Mouse (Mus musculus): ENCODE data around the gene Specc1l.
A peak's percentile ranks its signal among the peaks of the same experiment; 100 is the strongest.

The Specc1l gene

DNA sequence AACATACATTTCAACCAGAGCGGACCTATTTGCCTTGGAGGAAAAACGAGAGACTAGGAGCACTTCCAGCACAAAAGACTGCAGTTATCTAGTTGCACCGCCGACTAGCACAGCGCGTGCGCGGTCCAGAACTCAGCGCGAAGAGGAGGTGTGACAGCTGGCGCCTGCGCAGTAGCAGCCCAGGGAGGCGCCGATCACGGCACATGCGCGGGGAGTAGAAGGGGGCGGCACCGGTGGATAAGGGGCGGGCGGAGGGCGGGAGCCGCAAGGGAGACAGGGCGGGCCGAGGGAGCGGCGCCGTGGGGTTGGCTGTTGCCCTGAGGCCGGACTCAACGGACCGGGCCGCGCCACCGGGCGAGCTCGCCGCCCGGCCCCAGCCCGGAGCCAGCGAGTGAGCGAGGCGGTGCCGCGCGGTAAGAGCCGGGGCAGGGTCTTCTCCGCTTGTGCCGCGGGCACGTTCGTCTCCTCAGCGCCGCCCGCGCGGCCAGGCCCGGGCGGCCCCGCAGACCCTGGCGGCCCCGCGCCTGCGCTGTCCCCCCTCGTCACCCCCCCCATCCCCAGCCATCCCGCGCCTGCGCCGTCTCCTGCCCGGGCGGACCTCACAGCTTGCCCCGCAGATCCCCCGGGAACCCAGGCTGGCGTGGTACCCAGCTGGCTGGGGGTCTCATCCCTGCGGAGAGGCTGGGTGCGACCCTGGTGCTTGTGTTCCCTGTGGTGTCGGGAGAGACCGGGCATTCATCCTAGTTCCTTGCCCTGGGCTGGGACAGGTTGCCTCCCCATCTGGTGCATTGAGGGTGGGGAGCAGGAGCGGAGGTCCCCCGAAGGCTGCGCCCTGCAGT lies at the start of gene Specc1l:
Gene Specc1l, plus strand, starts transcription at position 267 of the 839 bp plus-strand sequence.
- peak; percentile 94 for DNase-seq (ENCODE audit: low read depth, low spot score)

- DNase-seq (ENCODE audit: low read depth, low spot score) = no peak
These were observed 45.9 kb upstream of the Specc1l start for GRCm38 (mm10) chr10:75165825-75166481.

- DNase-seq (ENCODE audit: low read depth, low spot score) = no peak
These were observed 45.3 kb upstream of the Specc1l start for GRCm38 (mm10) chr10:75166601-75167000.

DNA sequence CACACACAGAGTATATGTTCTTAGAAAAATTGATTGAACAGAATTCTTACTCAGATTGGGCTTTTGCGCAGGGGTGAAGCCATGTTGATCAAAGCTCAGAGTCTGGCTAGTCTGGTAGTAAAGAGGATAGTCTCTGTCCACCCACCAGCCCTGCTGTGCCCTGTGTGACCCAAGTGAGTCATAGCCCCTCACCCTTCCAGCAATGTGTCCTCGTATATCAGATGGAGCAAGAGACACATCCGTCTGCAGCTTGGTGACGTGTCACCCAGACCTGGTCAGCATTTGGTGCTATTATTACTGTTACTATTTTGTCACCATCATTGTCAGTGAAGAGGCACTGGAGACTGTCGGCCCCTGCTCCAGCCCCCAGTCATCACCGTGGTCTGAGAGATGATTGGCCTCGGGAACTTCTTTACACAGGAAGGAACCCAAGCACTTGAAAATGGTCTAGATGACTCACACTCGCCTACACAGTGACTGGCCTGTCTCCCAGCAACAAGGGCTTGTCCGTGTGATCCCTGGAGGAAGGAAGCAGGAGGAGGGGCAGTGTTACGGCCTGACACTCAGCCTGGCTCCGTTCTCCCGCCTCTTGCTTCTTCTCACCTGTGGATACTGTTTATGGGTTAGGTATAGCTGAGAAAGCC lies 41.5 kb upstream of the Specc1l start:
- no peak for DNase-seq (ENCODE audit: low read depth, low spot score)

DNA sequence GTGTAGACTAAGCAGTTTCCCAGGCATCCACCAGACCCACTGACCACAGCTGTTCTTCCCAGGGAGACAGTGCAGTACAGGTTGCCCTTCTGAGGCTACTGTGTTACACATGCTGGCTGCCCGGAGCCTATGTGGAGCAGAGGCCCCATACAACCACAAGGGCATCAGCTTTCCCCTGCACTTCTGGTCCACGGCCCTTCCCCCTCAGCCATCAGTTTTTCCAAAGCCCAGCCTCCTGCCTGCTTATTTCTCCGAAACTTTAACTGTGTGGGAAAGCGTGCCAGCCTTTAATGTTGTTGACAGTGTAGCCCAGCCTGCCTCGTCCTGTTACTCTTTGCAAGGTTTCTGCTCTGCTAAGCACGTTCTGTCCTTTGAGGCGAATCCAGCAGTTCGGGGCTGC lies 38.8 kb upstream of the Specc1l start:
- no peak for DNase-seq (ENCODE audit: low read depth, low spot score)

- DNase-seq (ENCODE audit: low read depth, low spot score) = no peak
These were observed 38.2 kb upstream of the Specc1l start for GRCm38 (mm10) chr10:75173712-75174111.

DNA sequence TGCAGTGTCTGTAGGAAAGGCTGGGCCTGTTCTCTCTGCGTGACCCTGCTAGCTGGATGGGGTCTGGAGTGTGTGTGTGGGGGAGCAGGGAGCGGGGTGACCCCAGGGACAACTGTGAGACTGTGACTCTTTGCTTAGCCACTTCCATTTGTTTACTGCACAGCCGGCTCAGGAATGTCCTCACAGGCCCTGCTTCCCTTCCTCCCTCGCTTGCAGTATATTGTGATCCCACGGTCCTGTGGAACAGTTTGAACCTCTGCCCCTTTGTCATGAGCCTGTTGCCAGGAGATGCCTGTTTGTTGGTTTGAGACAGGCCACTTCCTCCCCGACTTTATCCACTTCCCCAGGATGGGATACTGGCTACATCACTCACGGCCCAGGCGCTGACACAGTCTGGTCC lies 35.4 kb upstream of the Specc1l start:
- DNase-seq (ENCODE audit: low read depth, low spot score) = no peak

DNA sequence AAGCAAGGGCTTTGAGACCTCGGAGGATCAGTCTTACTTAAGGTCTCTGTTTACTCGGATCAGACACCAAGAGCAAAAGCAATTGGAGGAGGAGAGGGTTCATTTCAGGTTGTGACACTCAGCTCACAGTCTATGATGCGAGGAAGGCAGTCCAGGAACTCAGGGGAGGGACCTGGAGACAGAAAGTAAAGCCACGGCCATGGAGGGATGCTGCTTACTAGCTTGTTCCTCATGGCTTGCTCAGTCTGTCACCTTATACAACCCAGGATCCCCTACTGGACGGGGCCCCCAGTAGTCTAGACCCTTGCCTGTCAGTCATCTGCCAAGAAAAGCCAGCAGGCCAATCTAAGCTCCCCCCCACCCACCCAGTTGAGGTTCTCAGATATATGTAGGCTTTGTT lies 33.0 kb upstream of the Specc1l start:
- DNase-seq (ENCODE audit: low read depth, low spot score) = no peak

DNA sequence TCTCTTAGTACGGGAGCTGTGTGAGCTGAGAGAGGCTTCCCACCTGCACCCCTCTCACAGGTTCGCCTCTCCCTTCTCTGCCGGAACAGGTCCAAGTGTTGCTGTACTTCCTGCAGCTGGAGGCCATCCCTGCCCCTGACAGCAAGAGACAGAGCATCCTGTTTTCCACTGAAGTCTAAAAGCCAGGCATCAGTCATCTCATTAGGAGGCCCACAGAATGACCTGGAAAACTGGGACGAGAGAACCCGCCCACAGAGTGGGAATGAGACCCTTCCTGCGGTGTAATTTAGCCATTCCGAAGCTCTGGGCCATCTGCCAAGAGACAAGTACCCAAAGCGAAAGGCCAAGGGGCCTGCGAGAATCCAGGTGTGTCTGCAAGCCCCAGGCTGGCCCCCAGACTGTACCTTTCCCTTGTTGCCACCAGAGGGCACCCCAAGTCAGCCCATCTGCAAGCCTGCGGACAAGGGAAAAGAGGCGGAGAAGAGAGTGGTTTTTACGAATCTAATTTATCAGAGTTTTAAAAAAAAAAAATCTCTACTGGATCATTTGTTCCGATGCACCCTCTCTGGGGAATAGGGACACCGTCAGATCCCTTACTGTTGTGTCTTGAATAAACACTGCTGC lies 29.6 kb upstream of the Specc1l start:
- peak; percentile 42 for DNase-seq (ENCODE audit: low read depth, low spot score)

DNA sequence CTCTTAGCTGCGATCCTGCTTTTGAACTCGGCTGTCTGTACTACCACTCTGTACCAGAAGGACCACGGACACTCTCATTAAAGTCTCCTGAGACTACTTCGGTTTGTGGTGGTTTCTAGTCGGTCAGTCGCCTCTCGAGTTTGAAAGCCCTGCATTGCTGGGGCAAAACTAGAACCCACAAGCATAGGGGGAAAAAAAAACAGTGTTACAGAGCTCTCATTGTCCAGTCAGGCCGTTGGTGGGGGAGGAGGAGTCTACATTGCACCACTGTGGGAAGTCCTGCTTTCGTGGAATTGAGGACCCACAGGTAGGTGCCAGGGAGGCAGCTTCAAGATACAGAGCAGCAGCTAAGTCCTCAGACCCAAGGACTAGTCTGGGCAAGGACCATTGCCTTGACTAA lies 27.0 kb upstream of the Specc1l start:
- DNase-seq (ENCODE audit: low read depth, low spot score) = no peak

DNA sequence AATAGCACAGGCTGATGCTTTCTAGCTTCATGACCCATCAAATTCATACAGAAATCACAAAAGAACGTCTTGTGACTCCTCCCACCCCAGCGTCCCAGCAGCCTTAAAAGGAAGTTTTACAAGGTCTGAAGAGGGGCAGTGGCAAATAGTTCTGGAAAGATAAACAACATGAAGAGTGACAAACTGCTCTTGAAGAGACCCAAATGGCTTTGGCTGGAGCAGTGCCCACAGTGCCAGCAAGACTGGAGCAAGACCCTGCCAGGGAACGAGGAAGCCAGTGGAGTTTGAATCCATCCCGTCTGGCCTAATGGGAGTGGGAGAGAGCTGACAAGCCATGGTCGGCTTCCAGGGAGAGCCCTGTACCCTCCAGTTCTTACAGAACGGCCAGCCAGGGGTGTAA lies 25.3 kb upstream of the Specc1l start:
- DNase-seq (ENCODE audit: low read depth, low spot score) = no peak

DNA sequence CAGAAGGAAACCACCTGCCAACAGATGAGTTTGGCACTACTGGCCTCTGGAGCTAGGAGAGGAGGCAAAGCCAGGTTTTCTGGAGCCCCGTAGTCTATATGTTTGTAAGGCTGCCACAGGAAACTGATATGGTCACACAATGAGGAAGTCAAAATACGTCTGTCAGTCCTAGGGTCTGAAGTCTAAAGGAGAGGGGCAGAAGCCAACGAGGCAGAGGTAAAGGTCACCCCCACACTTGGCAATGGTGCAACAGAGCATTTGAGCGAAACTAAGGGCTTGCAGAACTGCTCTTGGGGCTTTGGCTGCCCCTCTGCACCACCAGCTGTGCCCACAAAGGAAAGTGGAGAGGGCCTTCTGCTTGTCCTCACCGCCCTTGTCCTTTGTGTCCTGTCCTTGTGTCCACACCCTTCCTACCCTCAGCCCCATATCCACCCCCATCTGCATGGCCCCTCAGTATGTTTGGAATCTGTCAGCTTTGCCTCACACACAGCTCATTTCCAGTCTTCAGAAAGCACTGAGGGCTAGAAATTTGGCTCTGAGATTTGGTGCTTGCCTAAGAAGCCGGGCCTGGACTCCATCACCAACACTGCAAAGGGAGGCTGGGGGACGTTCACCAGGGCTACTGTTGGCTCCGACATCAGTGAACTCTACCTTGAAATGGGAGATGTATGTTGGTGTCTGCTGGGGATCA lies 24.4 kb upstream of the Specc1l start:
- no peak for DNase-seq (ENCODE audit: low read depth, low spot score)

DNA sequence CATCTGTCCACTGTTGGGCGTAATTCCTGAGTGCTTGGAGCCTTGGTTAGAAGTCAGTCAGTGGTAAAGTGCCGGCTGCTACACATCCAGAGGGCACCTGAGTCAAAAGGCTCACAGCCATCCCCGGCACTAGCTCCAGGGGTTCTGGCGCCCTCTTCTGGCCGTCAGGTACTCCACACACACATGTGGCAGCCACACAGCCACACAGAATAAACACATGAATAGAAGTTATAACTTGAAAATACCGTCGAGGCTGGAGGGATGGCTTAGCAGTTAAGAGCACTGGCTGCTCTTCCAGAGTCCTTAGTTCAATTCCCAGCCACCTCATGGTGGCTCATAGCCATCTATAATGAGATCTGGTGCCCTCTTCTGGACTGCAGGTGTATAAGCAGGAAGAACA lies 20.2 kb upstream of the Specc1l start:
- DNase-seq (ENCODE audit: low read depth, low spot score) = no peak

DNA sequence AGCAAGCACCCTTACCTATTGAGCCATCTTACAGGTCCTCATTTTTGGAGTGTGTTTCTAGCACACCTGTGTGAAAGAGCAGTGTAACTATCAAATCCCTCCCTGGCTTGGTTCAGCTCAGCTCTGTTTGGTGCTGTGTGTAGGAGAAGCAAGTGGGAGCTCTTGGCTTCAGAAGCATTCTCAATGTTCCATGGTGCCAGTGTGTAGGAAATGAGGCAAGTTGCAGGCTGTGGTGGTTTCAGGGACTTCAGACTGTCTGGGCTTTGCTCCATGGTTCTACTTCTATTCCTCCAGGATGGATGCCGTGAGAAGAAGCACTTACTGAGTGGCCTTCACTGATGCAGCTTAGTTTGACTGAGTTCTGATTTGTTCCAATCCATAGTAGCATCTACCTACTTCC lies 14.1 kb upstream of the Specc1l start:
- DNase-seq (ENCODE audit: low read depth, low spot score) = no peak

GRCm38 (mm10) chr10:75200733-75201132 lies 11.1 kb upstream of the Specc1l start:
- DNase-seq (ENCODE audit: low read depth, low spot score) = no peak

- no peak for DNase-seq (ENCODE audit: low read depth, low spot score)
These were observed 5.7 kb upstream of the Specc1l start for GRCm38 (mm10) chr10:75206192-75206591.

DNA sequence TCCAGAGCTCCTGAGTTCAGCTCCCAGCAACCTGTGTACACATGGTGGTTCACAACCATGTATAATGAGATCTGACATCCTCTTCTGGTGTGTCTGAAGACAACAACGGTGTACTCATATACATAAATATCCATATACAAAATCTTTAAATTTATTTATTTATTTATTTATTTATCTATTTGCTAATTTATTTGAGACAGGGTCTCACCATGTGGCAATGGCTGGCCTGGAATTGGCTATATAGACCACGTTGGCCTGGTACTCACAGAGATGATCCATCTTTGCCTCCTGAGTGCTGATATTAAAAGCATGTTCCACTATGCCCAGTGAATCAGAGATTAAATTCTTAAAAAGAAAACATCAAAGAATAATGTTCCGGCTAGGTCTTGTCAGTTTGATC lies 1.0 kb upstream of the Specc1l start:
- DNase-seq (ENCODE audit: low read depth, low spot score) = no peak

DNA sequence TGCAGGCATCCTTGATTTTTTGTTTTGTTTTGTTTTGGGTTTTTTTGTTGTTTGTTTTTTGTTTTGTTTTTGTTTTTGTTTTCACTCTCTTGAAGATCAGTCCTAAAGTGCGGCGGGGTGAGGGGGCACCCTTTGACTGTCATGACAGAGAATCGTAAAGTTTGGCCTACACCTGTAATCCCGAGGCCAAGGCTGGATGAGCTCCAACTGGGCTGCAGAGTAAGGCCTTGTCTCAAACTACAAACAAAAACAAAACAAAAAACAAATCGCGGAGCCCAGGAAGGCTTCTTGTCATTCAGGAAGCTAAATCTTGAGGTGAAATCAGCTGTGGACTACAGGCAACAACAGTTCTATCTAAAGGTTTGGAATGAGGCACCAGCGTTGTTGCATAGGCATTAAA lies 1.1 kb downstream of the Specc1l start:
- no peak for DNase-seq (ENCODE audit: low read depth, low spot score)

DNA sequence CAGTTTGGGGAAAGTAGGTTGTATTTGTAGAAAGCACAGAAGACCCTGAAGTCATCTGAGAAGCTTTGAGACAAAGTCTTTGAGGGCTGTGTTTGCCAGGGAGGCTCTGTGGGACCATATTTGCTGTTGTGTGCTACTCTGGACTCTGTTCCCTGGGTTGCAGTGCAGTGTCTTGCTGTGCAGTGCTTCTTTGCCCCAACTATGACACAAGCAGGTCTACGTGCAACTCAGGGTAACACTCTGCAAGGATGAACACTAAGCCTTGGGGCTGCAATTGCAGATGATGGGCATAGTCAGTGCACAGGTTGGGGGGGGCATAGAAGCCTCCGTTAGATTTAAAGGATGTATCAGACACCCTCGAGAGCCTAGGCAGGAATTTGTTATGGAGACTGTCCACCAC lies 8.8 kb downstream of the Specc1l start:
- no peak for DNase-seq (ENCODE audit: low read depth, low spot score)

DNA sequence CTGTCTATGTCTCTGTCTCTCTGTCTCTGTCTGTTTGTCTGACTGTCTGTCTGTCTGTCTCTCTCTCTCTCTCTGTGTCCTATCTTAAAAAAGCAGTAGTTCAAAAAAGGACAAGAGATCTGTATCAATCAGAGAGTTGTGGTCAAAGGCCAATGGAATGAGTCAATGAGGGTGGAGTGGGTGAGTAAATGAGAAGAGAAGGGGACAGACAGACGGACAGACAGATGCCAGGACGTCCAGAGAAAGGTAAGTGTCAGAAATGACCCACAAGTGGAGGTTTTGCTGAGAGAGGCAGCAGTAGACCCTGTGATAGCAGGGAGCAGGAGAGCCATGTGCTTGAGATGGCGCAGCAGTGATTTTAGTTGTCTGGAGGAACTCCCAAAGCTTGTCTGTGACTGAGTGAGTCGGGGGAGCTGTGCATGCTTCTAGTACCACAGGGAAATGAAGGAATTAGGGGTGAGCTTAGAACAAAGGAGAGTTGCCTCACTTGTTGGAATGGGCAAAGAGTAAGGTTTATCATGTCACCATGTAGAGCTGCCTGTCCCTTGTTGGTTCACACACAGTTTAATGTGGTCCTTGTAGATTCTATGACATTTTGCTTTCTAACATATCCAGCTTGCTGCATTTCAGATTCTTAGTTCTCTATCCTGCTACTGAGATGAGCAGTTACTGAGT lies 10.2 kb downstream of the Specc1l start:
- no peak for DNase-seq (ENCODE audit: low read depth, low spot score)

- DNase-seq (ENCODE audit: low read depth, low spot score) = no peak
These were observed 10.7 kb downstream of the Specc1l start for GRCm38 (mm10) chr10:75222611-75222998.
